Mouse (Mus musculus): ENCODE results near the gene Gadl1. TPM values are rescaled to one million over a fixed set of nuclear protein-coding genes. Genes with fewer than 3 reads are reported as not detected.

Gadl1 gene
- total RNA-seq, 2 experiments from 2014 or later: not detected

DNA sequence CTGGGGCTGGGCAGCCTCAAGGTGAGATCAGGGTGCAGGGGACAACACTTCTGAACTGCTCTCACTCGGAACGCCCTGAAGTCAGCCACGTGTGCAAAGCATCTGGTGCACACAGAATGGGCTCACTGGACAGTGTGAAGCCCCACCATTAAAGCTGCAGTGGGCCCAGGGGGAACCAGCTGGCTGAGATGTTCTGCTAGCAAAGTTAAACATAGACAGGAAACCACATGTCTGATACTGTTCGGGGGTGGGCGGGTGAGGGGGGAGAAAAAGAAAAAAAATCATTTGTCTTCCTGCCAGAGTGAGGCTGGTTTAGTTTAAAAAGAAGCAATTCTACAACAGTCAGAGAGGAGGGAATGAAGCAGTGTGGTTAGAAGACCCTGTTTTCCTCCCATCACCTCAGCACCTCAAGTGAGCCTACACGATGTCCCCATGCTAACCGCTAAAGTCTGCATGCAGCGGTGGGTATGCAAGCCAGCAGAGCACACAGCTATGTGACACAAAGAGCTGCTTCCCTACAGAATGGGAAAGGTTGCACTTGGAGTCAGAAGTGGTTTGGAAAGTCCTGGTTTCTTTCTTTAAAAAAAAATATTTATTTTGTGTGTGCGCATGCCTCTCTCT is 213.8 kb downstream of the Gadl1 start:
- ATAC-seq (ENCODE audit: poor library complexity, severe bottlenecking): 0 out of 2 replicates have a peak, but pooled peaks have one; percentile 11

Data from megakaryocyte, adult 5-6 weeks (primary cell).